Mouse (Mus musculus): ENCODE results near the gene Usp2.

Gene Usp2

GRCm38 (mm10) chr9:44066785-44067225 lies at the start of gene Usp2:
Gene Usp2, plus strand, starts transcription at chr9:44067021.
- DNase-seq (ENCODE audit: low read depth), result peak; percentile 96

GRCm38 (mm10) chr9:44017846-44018245 lies 49.0 kb upstream of the Usp2 start:
- DNase-seq (ENCODE audit: low read depth), result no peak

GRCm38 (mm10) chr9:44020001-44020400 lies 46.8 kb upstream of the Usp2 start:
- no peak for DNase-seq (ENCODE audit: low read depth)

- no peak for DNase-seq (ENCODE audit: low read depth)
These were observed 44.5 kb upstream of the Usp2 start for GRCm38 (mm10) chr9:44022100-44022847.

GRCm38 (mm10) chr9:44024096-44024495 lies 42.7 kb upstream of the Usp2 start:
- DNase-seq (ENCODE audit: low read depth), result no peak

GRCm38 (mm10) chr9:44029580-44030236 lies 37.1 kb upstream of the Usp2 start:
- DNase-seq (ENCODE audit: low read depth), result no peak

GRCm38 (mm10) chr9:44030646-44031045 lies 36.2 kb upstream of the Usp2 start:
- no peak for DNase-seq (ENCODE audit: low read depth)

GRCm38 (mm10) chr9:44031079-44031478 lies 35.7 kb upstream of the Usp2 start:
- no peak for DNase-seq (ENCODE audit: low read depth)

- DNase-seq (ENCODE audit: low read depth), result no peak
These were observed 34.9 kb upstream of the Usp2 start for GRCm38 (mm10) chr9:44031946-44032345.

GRCm38 (mm10) chr9:44033317-44033716 lies 33.5 kb upstream of the Usp2 start:
- DNase-seq (ENCODE audit: low read depth), result no peak

- no peak for DNase-seq (ENCODE audit: low read depth)
These were observed 32.7 kb upstream of the Usp2 start for GRCm38 (mm10) chr9:44033957-44034727.

GRCm38 (mm10) chr9:44037106-44037505 lies 29.7 kb upstream of the Usp2 start:
- no peak for DNase-seq (ENCODE audit: low read depth)

- DNase-seq (ENCODE audit: low read depth), result no peak
These were observed 25.1 kb upstream of the Usp2 start for GRCm38 (mm10) chr9:44041511-44042395.

- DNase-seq (ENCODE audit: low read depth), result no peak
These were observed 24.5 kb upstream of the Usp2 start for GRCm38 (mm10) chr9:44042396-44042680.

- no peak for DNase-seq (ENCODE audit: low read depth)
These were observed 23.7 kb upstream of the Usp2 start, which contains the start of gene Thy1 for GRCm38 (mm10) chr9:44042836-44043707. Gene Thy1, plus strand, starts transcription at chr9:44043384.

- no peak for DNase-seq (ENCODE audit: low read depth)
These were observed 23.0 kb upstream of the Usp2 start for GRCm38 (mm10) chr9:44043708-44044425.

- no peak for DNase-seq (ENCODE audit: low read depth)
These were observed 22.2 kb upstream of the Usp2 start for GRCm38 (mm10) chr9:44044426-44045157.

- DNase-seq (ENCODE audit: low read depth), result no peak
These were observed 21.5 kb upstream of the Usp2 start for GRCm38 (mm10) chr9:44045158-44045883.

GRCm38 (mm10) chr9:44045884-44046272 lies 20.9 kb upstream of the Usp2 start:
- no peak for DNase-seq (ENCODE audit: low read depth)
